Mouse (Mus musculus): ENCODE measurements at regions not wholly inside any gene's neighbourhood (a gene's known extent, or its start where the extent isn't known, plus 50 kb on each side); places are given as distances from the start of the nearest gene placed in this dataset.
"Not testable (repeated sequence)": the region's sequence is repeated elsewhere in the genome, so short reads cannot be mapped to it uniquely, and the experiment has no call there.

DNA sequence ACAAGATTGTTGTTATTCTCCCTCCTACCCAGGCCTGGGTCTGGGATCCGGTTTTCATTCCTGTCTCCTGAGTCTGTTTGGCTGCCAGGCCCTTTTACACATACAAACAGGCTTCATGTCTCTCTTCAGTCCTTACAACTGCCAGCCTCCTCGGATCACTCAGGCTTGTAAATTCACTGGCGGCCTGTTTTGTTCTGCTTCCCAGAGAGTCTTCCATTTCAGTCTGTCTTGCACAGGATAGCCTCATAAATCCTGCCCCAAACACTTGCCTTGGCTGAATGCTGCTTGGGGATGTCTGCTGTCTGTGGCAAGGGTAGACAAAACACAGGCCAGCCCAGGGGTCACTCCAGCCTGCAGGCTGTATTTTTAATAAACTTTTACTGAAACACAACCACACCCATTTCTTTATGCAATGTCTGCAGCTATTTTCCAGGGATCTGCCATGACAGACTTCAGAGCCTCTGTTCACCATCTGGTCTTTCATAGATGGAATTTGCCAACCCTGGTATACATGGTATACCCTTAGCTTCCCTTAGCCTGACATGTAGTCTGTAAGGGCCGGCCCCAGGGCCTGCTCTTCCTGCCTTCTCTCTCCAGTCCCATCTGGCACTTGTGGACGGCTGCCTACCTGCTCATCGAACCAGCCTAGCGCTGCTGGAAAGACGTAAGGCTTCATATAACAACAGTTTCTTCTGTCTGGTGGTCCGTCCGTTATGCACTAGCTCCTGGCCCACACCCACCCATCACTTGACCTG, 149.0 kb upstream of the Mocs1 start:
- DNase-seq (ENCODE audit: low spot score) = no peak

GRCm38 (mm10) chr17:49281344-49281743, 146.8 kb upstream of the Mocs1 start:
- no peak for DNase-seq (ENCODE audit: low spot score)

GRCm38 (mm10) chr17:49282498-49282897, 145.7 kb upstream of the Mocs1 start:
- no peak for DNase-seq (ENCODE audit: low spot score)

GRCm38 (mm10) chr17:49283491-49283890, 144.7 kb upstream of the Mocs1 start:
- DNase-seq (ENCODE audit: low spot score) = no peak

DNA sequence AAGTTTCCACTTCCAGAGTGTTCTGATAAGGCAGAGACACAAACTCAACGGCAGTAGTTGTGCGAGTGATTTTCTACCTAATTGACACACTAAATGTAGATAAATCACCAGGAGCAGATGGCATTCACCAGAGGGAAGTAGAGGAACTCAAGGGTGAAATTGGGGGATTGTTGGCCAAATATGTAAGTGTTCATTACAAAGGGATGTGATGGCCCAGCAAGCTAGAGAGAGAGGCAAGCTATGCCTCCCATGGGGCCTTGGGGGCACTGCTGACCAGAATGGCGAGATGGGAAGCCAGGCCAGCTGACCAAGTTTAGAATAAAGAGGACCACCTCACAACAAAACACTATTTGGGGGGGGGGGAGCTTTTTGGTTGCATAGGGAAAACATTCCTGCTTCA, 136.5 kb upstream of the Mocs1 start:
- DNase-seq (ENCODE audit: low spot score) = no peak

- DNase-seq (ENCODE audit: low spot score) = no peak
Observed at GRCm38 (mm10) chr17:49304461-49304860, 123.7 kb upstream of the Mocs1 start.

DNA sequence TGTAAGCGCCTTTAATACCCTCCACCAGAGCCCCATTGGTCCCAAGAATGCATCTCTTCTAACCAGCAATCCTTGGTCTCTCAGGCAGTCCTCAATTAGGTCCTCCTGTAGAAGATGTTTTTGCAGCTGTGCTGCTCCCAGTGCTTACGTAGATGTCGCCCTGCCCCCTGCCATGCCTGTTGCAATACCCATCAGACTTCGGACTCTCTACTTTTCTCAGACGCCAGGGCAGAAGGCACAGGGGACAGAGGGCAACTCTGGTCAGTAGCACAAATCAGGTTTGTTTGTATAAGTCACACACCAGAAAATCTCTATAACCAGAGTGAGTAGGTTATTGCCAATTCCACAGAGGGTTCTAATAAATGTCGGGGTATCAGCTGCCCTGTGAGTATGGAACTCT, 123.0 kb upstream of the Mocs1 start:
- no peak for DNase-seq (ENCODE audit: low spot score)

GRCm38 (mm10) chr17:49309079-49309478, 119.1 kb upstream of the Mocs1 start:
- no peak for DNase-seq (ENCODE audit: low spot score)

DNA sequence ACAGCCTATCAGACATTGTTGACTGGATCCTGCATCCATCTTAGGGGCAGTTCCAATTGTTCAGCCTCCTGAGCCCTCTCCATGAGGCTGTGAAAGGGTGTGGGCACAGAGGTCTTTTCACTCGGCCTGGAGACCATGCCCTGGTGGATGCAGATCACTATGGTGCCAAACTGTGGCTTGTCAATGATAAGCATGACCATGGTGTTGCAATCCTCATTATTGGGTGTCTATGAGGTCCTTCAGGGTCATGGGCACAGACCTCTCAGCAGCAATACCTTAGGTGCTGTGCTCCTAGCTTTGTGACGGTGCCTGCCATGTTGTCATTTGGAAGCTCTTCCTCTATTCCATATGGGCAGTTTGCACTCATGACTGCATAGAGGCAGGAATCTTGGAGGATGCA, 114.0 kb upstream of the Mocs1 start:
- no peak for DNase-seq (ENCODE audit: low spot score)

DNA sequence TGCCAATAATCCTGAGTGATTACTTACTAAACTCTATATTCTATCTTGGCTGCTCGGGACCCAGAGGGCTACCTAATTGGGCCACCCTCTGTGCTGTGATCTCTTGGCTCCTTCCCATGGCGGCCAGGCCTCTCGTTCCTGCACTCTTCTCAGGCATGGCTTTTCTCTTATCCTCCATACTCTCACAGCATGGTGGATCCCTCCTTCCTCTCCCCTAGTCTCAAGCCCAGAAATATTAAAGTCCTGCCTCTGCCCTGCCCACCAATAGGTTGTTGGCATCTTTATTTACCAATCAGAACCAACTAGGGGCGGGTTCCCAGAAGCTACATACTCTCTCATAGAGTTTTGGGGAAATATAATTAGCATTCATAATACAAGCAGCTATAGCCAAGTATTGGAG, 100.6 kb upstream of the Mocs1 start:
- DNase-seq (ENCODE audit: low spot score) = no peak

- peak; percentile 9 for DNase-seq (ENCODE audit: low spot score)
Observed at GRCm38 (mm10) chr17:49335318-49335717, 92.8 kb upstream of the Mocs1 start.

GRCm38 (mm10) chr17:49337881-49338280, 90.3 kb upstream of the Mocs1 start:
- peak; percentile 3 for DNase-seq (ENCODE audit: low spot score)

- DNase-seq (ENCODE audit: low spot score) = no peak
Observed at GRCm38 (mm10) chr17:49342636-49343035, 85.5 kb upstream of the Mocs1 start.

DNA sequence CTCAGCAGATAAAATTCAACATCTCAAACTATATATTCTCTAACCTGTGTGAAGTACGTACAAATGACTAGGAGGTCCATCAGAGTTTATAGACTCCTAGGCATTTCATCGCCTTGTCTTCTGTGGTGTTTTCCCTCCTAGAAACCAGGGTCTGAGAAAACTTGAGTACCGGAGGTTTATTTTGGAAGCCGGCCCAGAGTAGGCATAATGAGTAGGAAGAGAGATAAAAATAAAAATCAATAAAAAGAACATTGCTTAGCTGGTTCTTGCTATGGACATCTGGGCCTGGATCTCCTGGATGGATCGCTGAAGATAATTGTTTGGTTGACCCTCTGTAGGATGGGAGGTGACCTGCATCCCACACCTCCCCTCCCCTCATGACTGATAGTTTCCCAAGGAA, 81.5 kb upstream of the Mocs1 start:
- no peak for DNase-seq (ENCODE audit: low spot score)

DNA sequence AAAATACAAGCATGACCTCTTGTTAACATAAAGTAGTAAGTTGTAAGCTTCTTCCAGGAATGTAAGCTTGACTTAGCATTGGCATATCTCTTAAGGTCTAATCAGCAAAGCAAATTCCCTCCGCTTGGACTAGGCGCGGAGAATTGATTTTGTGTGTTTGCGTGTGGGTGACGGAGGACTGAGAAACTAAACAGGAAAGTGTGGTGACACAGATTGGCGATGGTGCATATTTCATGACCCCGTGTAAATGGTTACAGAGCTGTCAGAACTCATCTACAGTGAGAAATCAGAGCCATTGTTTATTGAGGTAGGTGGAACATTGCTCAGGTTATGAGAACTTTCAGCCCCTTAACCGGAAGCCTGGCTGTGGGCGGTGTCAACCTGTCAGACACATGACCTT, 78.8 kb upstream of the Mocs1 start:
- no peak for DNase-seq (ENCODE audit: low spot score)

DNA sequence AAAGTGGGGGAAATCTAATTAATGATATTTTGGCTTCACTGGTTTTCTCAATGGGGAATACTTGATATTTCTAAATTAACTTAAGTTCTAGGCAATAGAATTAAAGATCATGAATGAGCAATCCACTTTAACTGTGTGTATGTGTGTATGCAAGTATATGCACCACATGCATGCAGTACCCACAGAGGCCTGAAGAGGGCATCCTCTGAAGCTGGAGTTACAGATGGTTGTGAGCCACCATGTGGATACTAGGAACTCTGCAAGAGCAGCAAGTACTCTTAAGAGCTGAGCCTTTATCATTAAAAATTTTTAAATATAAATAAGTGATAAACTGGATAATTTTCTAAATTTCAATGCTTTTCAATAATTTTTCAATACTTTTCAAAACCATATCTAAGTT, 69.0 kb upstream of the Mocs1 start:
- no peak for DNase-seq (ENCODE audit: low spot score)

GRCm38 (mm10) chr17:49360251-49360650, 67.9 kb upstream of the Mocs1 start:
- not testable (repeated sequence) for DNase-seq (ENCODE audit: low spot score)

DNA sequence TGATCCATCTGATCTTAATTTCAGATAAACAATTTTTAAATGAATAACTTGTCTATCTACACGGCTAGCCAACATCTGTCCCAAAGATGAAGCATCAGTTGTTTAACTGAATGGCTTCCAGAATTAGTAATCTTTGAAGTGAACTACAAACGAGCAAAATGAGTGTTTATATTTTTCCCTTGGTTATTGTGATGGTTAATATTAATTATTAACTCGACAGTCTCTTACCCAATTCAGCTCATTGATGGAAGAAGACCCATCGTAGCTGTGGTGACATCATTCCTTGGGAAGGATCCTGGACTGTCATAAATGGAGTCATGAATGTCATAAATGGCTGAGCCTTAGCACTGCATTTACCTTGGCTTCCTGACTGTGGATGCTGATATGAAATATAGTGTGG, 60.4 kb upstream of the Mocs1 start:
- DNase-seq (ENCODE audit: low spot score) = no peak

DNA sequence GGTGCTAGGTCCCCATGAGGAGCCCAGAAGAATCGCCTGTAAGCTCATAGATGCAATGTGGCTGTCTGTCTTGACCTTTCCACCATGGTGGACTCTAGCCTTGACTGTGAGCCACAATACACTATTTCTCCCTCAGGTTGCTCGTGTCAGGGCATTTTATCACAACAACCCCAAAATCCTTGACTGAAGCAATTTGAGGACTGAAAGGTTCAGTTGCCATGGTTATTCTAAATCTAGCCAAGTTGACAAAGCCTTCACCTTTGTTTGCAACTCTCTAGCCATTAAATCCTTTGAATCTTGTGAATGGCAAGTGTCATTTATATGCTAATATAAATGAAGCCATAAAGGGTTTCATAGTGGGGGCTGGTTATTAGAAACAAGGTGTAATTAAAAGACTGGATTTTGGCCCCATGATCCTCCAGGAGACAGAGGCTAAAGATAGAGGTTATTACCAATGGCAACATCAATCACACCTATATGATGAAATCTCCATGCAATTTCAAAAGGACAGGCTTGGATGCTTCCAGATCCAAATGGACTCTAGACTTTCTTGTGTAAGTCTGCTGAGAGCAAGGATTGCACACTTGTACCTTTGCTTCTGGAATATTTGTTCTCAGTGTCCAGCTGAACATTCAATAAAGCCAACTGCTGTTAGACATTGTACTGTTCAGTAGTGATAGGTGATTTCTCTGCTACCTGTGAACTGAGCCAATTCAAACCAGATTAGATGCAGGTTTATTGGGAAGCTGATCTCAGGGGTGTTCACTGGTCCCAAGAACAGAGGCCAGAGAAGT, 59.5 kb upstream of the Mocs1 start:
- DNase-seq (ENCODE audit: low spot score) = no peak

GRCm38 (mm10) chr17:49377626-49378025, 50.5 kb upstream of the Mocs1 start:
- no peak for DNase-seq (ENCODE audit: low spot score)

Data from heart, adult 8-10 months (tissue).